ENCODE assay signal across 9 mouse cellular contexts in the genomic region with DNA sequence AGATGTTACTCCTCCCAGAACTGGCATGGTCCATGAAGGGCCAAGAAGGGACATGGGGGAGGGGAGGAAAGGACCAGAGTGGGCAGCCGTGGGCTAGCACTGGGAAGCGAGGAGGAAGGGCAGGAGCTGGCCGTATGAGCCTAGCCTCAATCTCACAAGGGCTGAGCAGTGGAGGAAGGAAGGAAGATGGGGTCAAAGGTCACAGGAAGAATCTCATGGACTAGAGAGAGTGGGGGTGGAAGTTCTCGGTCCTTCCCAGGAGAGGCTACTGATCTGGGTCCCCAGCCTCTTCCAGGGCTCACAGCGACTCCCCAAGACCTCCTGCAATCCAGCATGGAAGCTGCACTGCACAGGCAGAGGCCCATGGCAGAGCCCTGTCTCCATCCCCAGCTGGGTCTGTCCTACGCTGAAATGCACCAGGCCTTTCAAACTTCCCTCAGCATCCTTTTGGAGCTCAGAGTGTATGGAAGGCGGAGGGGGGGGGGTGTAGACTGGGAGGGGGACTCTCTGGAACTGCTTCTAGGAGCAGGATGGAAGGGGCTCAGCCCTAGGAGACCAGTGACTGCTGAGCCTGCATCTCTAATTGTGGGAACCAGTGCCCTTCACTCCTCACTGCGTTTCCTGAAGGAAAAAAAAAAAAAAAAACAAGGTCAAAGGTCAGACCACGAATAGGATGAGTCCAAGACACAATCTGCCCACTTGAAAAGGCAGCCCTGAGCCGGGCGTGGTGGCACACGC. TPM values are rescaled to one million over a fixed set of nuclear protein-coding genes. Genes with fewer than 3 reads are reported as not detected.
A peak's percentile ranks its signal among the peaks of the same experiment; 100 is the strongest.
DNase-seq lines count a peak whose midpoint lies in the region; ATAC-seq and TF ChIP-seq lines count a peak whose summit lies in the region.
"Had no signal": no experiment of that assay in that cellular context is flagged by ENCODE, and none has a peak within 500 bp of the region (broad histone marks: within the 10 kb centered on the region; RNA-seq: fewer than 3 reads in every experiment).

No protein-coding gene starts in this region.

- H3K4me3 ChIP-seq in forebrain, embryonic 10.5 days: no peak overlapping the region
- H3K4me3 ChIP-seq in forebrain, embryonic 16.5 days (replicated peaks; ENCODE audit: low read length): no peak overlapping the region
- no peak overlapping the region for H3K4me3 ChIP-seq in bone marrow macrophage, adult 2 months (ENCODE audit: insufficient read depth, low read length)
- no peak overlapping the region for H3K4me3 ChIP-seq in limb, embryonic 11.5 days (ENCODE audit: low read depth, low read length)
- H3K4me3 ChIP-seq: midbrain, embryonic 12.5 days had no signal

- no peak overlapping the region for H3K9ac ChIP-seq in forebrain, embryonic 16.5 days (replicated peaks; ENCODE audit: low read depth, low read length)
- no peak overlapping the region for H3K9ac ChIP-seq in limb, embryonic 11.5 days (ENCODE audit: low read length)
- H3K9ac ChIP-seq: midbrain, embryonic 12.5 days had no signal

- intact Hi-C loops in left cerebral cortex, postnatal 14 days (cut with DNase I): loop anchor here (1.0 to 10.0 kb wide), 3 partner anchors 81 to 429 kb away; a partner anchor contains a TSS

- H3K36me3 ChIP-seq in forebrain, embryonic 10.5 days (replicated peaks): no peaks in the 10 kb centered on the region
- no peaks in the 10 kb centered on the region for H3K36me3 ChIP-seq in forebrain, embryonic 16.5 days (ENCODE audit: control insufficient read depth, insufficient read depth)
- no peaks in the 10 kb centered on the region for H3K36me3 ChIP-seq in limb, embryonic 11.5 days (ENCODE audit: control insufficient read depth, insufficient read depth, low read length)
- H3K36me3 ChIP-seq: midbrain, embryonic 12.5 days had no signal

- no peaks in the 10 kb centered on the region for H3K9me3 ChIP-seq in forebrain, embryonic 10.5 days
- H3K9me3 ChIP-seq in forebrain, embryonic 16.5 days (ENCODE audit: control insufficient read depth, low read length): no peaks in the 10 kb centered on the region
- no peaks in the 10 kb centered on the region for H3K9me3 ChIP-seq in limb, embryonic 11.5 days (ENCODE audit: control insufficient read depth, low read length)
- H3K9me3 ChIP-seq: midbrain, embryonic 12.5 days had no signal

- TF ChIP-seq POLR2A in bone marrow macrophage, adult 2 months (IDR thresholded peaks at IDR 0.05; ENCODE audit: borderline replicate concordance, low read depth, low read length): no peak

- WGBS in forebrain, embryonic 10.5 days: 53% methylated on average over 12 of the region's 12 CpGs
- 69% methylated on average over 12 of the region's 12 CpGs for WGBS in forebrain, embryonic 16.5 days
- WGBS in limb, embryonic 11.5 days: 53% methylated on average over 12 of the region's 12 CpGs

- H3K4me2 ChIP-seq in forebrain, embryonic 16.5 days (ENCODE audit: low read length): no peak overlapping the region
- H3K4me2 ChIP-seq in limb, embryonic 11.5 days (ENCODE audit: low read depth, severe bottlenecking): no peak overlapping the region
- H3K4me2 ChIP-seq: midbrain, embryonic 12.5 days had no signal

- no peak for TF ChIP-seq CTCF in bone marrow macrophage, adult 2 months (IDR thresholded peaks at IDR 0.05; ENCODE audit: low read depth, low read length)

- peak overlapping the region; percentile 62 for H3K27ac ChIP-seq in forebrain, embryonic 10.5 days
- H3K27ac ChIP-seq in forebrain, embryonic 16.5 days (ENCODE audit: low read length): no peak overlapping the region
- H3K27ac ChIP-seq in bone marrow macrophage, adult 2 months (ENCODE audit: insufficient read depth, low read depth, low read length): peak overlapping the region; percentile 24; the same call in 1 of the 2 replicates
- H3K27ac ChIP-seq in limb, embryonic 11.5 days (replicated peaks; ENCODE audit: low read depth, low read length): no peak overlapping the region
- H3K27ac ChIP-seq: midbrain, embryonic 12.5 days had no signal

- no peaks in the 10 kb centered on the region for H3K27me3 ChIP-seq in forebrain, embryonic 10.5 days (ENCODE audit: poor library complexity, severe bottlenecking)
- no peaks in the 10 kb centered on the region for H3K27me3 ChIP-seq in forebrain, embryonic 16.5 days (replicated peaks; ENCODE audit: control insufficient read depth, insufficient read depth, low read length)
- no peaks in the 10 kb centered on the region for H3K27me3 ChIP-seq in limb, embryonic 11.5 days (ENCODE audit: control insufficient read depth, insufficient read depth, low read length)
- H3K27me3 ChIP-seq: midbrain, embryonic 12.5 days had no signal

- peaks cover 12% of the 10 kb centered on the region for H3K4me1 ChIP-seq in forebrain, embryonic 10.5 days
- no peaks in the 10 kb centered on the region for H3K4me1 ChIP-seq in forebrain, embryonic 16.5 days (replicated peaks; ENCODE audit: control insufficient read depth, insufficient read depth, low read length)
- H3K4me1 ChIP-seq in bone marrow macrophage, adult 2 months (ENCODE audit: control insufficient read depth, insufficient read depth, low read length): peaks cover 10% of the 10 kb centered on the region
- H3K4me1 ChIP-seq in limb, embryonic 11.5 days (ENCODE audit: control insufficient read depth, insufficient read depth, low read length): no peaks in the 10 kb centered on the region

- ATAC-seq in forebrain, embryonic 16.5 days: no peak
- peak; percentile 63; the same call in 1 of the 2 replicates for ATAC-seq in limb, embryonic 11.5 days (ENCODE audit: insufficient number of reproducible peaks, low FRiP score, low TSS enrichment, low read depth)

- DNase-seq in forebrain, embryonic 10.5 days (ENCODE audit: extremely low spot score, low spot score): no peak
- peak; percentile 9 for DNase-seq in kidney, adult 18-20 months
- DNase-seq in kidney, postnatal 14 days: no peak
- no peak for DNase-seq in limb, embryonic 11.5 days (ENCODE audit: low spot score)
- no peak for DNase-seq in left cerebral cortex, postnatal 14 days (ENCODE audit: low spot score in 2 of 2)
- DNase-seq in T-cell, adult 2 months (ENCODE audit: low spot score): no peak

RNA-seq across cellular contexts. Expression of a gene that starts 7.9 kb away (rescaled TPM):
- polyA plus RNA-seq in forebrain, embryonic 10.5 days (2016; fragmentation: Nextera tagmentation; extraction: Ambion mirVana): 22.1 and 23.0 TPM in 2 replicates
- polyA plus RNA-seq in forebrain, embryonic 16.5 days (2015; fragmentation: Nextera tagmentation; extraction: Ambion mirVana): 20.5 and 23.0 TPM in 2 replicates
- polyA plus RNA-seq in bone marrow macrophage, adult 2 months (2012; ENCODE audit: insufficient read depth, insufficient read length, missing spikeins): 71.0 and 85.4 TPM in 2 replicates
- 11.8 and 12.8 TPM in 2 replicates for polyA plus RNA-seq in limb, embryonic 11.5 days (2014; fragmentation: Nextera tagmentation; extraction: Ambion mirVana)
- 10 to 100 TPM; 44.3 to 53.6 TPM for total RNA-seq in left cerebral cortex, postnatal 14 days (2021)

RNA-seq across cellular contexts. Expression of a gene that starts 26.6 kb away (rescaled TPM):
- 40.8 and 44.7 TPM in 2 replicates for polyA plus RNA-seq in forebrain, embryonic 10.5 days (2016; fragmentation: Nextera tagmentation; extraction: Ambion mirVana)
- 19.1 and 20.1 TPM in 2 replicates for polyA plus RNA-seq in forebrain, embryonic 16.5 days (2015; fragmentation: Nextera tagmentation; extraction: Ambion mirVana)
- polyA plus RNA-seq in bone marrow macrophage, adult 2 months (2012; ENCODE audit: insufficient read depth, insufficient read length, missing spikeins): 57.1 and 63.4 TPM in 2 replicates
- 87.2 and 101 TPM in 2 replicates for polyA plus RNA-seq in limb, embryonic 11.5 days (2014; fragmentation: Nextera tagmentation; extraction: Ambion mirVana)
- 10 to 100 TPM; 67.2 to 69.5 TPM for total RNA-seq in left cerebral cortex, postnatal 14 days (2021)

Comparison
In these comparisons a context has a peak if more than half of its experiments do, and no peak if none do; other contexts are left out.
1. H3K27ac ChIP-seq: peak in forebrain, embryonic 10.5 days (single experiment) and bone marrow macrophage, adult 2 months (single experiment); none in forebrain, embryonic 16.5 days (single experiment) and limb, embryonic 11.5 days (single experiment).